Mouse (Mus musculus): ENCODE results near the gene Snrnp40.

- TF ChIP-seq CTCF (conservative IDR thresholded peaks at IDR 0.05; ENCODE audit: low read length): no peak
- TF ChIP-seq POU5F1 (IDR thresholded peaks at IDR 0.05; ENCODE audit: borderline replicate concordance, low read length): no peak
- no peak for TF ChIP-seq NANOG (IDR thresholded peaks at IDR 0.05; ENCODE audit: borderline replicate concordance, low read length)
Measured at GRCm38 (mm10) chr4:130389927-130390326, 30.0 kb downstream of the Snrnp40 start.

Measured in E14TG2a.4 (cell line).